Mouse (Mus musculus) neural tube, embryonic 13.5 days (tissue): ENCODE measurements around the gene Nfatc2. TPM values are rescaled to one million over a fixed set of nuclear protein-coding genes. Genes with fewer than 3 reads are reported as not detected.

Experiments
- ATAC-seq: fragments of 200-750 bp; cut with Nextera tagmentation; 2 replicates; pipeline ENCODE4 v1.8.0; 2017; ENCODE audit warnings: low read depth, mild to moderate bottlenecking, moderate TSS enrichment, moderate library complexity
- H3K27ac ChIP-seq: fragments of 300-500 bp; sonication (generic); replicated peaks from 2 replicates; pipeline ENCODE4 v1.5.1; 2015; ENCODE audit warnings: moderate library complexity, mild to moderate bottlenecking, inconsistent platforms
- H3K27me3 ChIP-seq: fragments of 300-500 bp; sonication (generic); 2 replicates; pipeline ENCODE4 v1.6.1; 2015; ENCODE audit warnings: mild to moderate bottlenecking, inconsistent platforms
- H3K36me3 ChIP-seq: fragments of 300-500 bp; sonication (generic); 2 replicates; pipeline ENCODE4 v1.6.1; 2015; ENCODE audit warnings: mild to moderate bottlenecking, inconsistent platforms
- H3K4me1 ChIP-seq: fragments of 300-500 bp; sonication (generic); replicated peaks from 2 replicates; pipeline ENCODE4 v1.6.1; 2015; ENCODE audit warnings: inconsistent platforms
- H3K4me2 ChIP-seq: fragments of 300-500 bp; sonication (generic); 2 replicates; pipeline ENCODE4 v1.6.1; 2015; ENCODE audit warnings: inconsistent platforms, mild to moderate bottlenecking, moderate library complexity
- H3K4me3 ChIP-seq: fragments of 300-500 bp; sonication (generic); 2 replicates; pipeline ENCODE4 v1.5.1; 2015; ENCODE audit warnings: mild to moderate bottlenecking, inconsistent platforms
- H3K9ac ChIP-seq: fragments of 300-500 bp; sonication (generic); 2 replicates; pipeline ENCODE4 v1.6.1; 2015; ENCODE audit warnings: moderate library complexity, mild to moderate bottlenecking, inconsistent platforms
- H3K9me3 ChIP-seq: fragments of 300-500 bp; sonication (generic); 2 replicates; pipeline ENCODE4 v1.6.1; 2016; ENCODE audit warnings: inconsistent platforms
- WGBS: fragments of 180-500 bp; shearing (Covaris S2); methylation state at CpG from one replicate; pipeline ENCODE4 v1.1.7; 2015; 5-methylcytosine and 5-hydroxymethylcytosine counted together
- polyA plus RNA-seq: library from polyadenylated mRNA; unstranded; fragments of >200 nt; fragmentation: Nextera tagmentation; extraction: Ambion mirVana; gene quantifications from 2 replicates; pipeline ENCODE4 v1.2.1, GENCODE M21; 2015

Nfatc2 gene
- polyA plus RNA-seq, result 1.7 and 1.8 TPM in 2 replicates

- peak within 1 kb of the TSS; percentile 71 for H3K4me2 ChIP-seq
- H3K27ac ChIP-seq, result peak within 1 kb of the TSS; percentile 79
- no peaks in the 10 kb centered on the region for H3K36me3 ChIP-seq
- H3K9me3 ChIP-seq, result no peaks in the 10 kb centered on the region
- peak within 1 kb of the TSS; percentile 48 for H3K4me3 ChIP-seq
- peaks cover 72% of the 10 kb centered on the region for H3K27me3 ChIP-seq
- H3K4me1 ChIP-seq, result peaks cover 44% of the 10 kb centered on the region
- ATAC-seq, result peak; percentile 82
- peak within 1 kb of the TSS; percentile 73 for H3K9ac ChIP-seq
- WGBS, result under 1% methylated on average over 56 of the region's 56 CpGs
Measured at GRCm38 (mm10) chr2:168601491-168602386, at the start of gene Nfatc2. Gene Nfatc2 (minus strand): TSS chr2:168601657.

- H3K9me3 ChIP-seq, result no peaks in the 10 kb centered on the region
- H3K9ac ChIP-seq, result no peak overlapping the region
- peaks cover 4% of the 10 kb centered on the region; the same call in 1 of the 2 replicates for H3K4me1 ChIP-seq
- no peak overlapping the region for H3K27ac ChIP-seq
- ATAC-seq, result no peak
- no peaks in the 10 kb centered on the region for H3K27me3 ChIP-seq
- peaks cover 81% of the 10 kb centered on the region for H3K36me3 ChIP-seq
- H3K4me3 ChIP-seq, result no peak overlapping the region
- 84% methylated on average over 8 of the region's 8 CpGs for WGBS
- H3K4me2 ChIP-seq, result no peak overlapping the region
Measured at GRCm38 (mm10) chr2:168648171-168648570, 46.7 kb upstream of the Nfatc2 start.

GRCm38 (mm10) chr2:168644855-168645254 is 43.4 kb upstream of the Nfatc2 start:
- H3K9me3 ChIP-seq, result no peaks in the 10 kb centered on the region
- ATAC-seq, result no peak
- H3K4me3 ChIP-seq, result no peak overlapping the region
- no peak overlapping the region for H3K4me2 ChIP-seq
- H3K27me3 ChIP-seq, result no peaks in the 10 kb centered on the region
- peaks cover 9% of the 10 kb centered on the region; the same call in 1 of the 2 replicates for H3K4me1 ChIP-seq
- 0 out of 2 replicates have a peak overlapping the region, but pooled peaks have one; percentile 43 for H3K9ac ChIP-seq
- 40% methylated on average over 6 of the region's 6 CpGs for WGBS
- H3K27ac ChIP-seq, result no peak overlapping the region
- peaks cover 83% of the 10 kb centered on the region for H3K36me3 ChIP-seq

GRCm38 (mm10) chr2:168643524-168644177 is 42.2 kb upstream of the Nfatc2 start:
- no peak overlapping the region for H3K27ac ChIP-seq
- 85% methylated on average over 20 of the region's 20 CpGs for WGBS
- H3K4me1 ChIP-seq, result peaks cover 9% of the 10 kb centered on the region; the same call in 1 of the 2 replicates
- H3K4me2 ChIP-seq, result no peak overlapping the region
- H3K9me3 ChIP-seq, result no peaks in the 10 kb centered on the region
- peaks cover 83% of the 10 kb centered on the region for H3K36me3 ChIP-seq
- ATAC-seq, result no peak
- no peaks in the 10 kb centered on the region for H3K27me3 ChIP-seq
- no peak overlapping the region for H3K4me3 ChIP-seq
- H3K9ac ChIP-seq, result no peak overlapping the region

- Histone ChIP-seq H3K4me3 (no peak overlapping the region), H3K27ac (0 out of 2 replicates have a peak overlapping the region, but pooled peaks have one; percentile 24), H3K9ac (no peak overlapping the region), H3K9me3 (no peaks in the 10 kb centered on the region), H3K36me3 (peaks cover 83% of the 10 kb centered on the region), H3K27me3 (no peaks in the 10 kb centered on the region), H3K4me1 (peaks cover 9% of the 10 kb centered on the region; the same call in 1 of the 2 replicates), H3K4me2 (no peak overlapping the region)
- WGBS, result 56% methylated on average over 11 of the region's 11 CpGs
- ATAC-seq, result 0 out of 2 replicates have a peak, but pooled peaks have one; percentile 32
Measured at GRCm38 (mm10) chr2:168642187-168642586, 40.7 kb upstream of the Nfatc2 start.

- Histone ChIP-seq H3K27ac (no peak overlapping the region), H3K9ac (no peak overlapping the region), H3K27me3 (no peaks in the 10 kb centered on the region), H3K4me1 (peaks cover 9% of the 10 kb centered on the region; the same call in 1 of the 2 replicates), H3K9me3 (no peaks in the 10 kb centered on the region), H3K4me2 (no peak overlapping the region), H3K36me3 (peaks cover 85% of the 10 kb centered on the region), H3K4me3 (no peak overlapping the region)
- WGBS, result 83% methylated on average over 9 of the region's 9 CpGs
- ATAC-seq, result no peak
Measured at GRCm38 (mm10) chr2:168640460-168640859, 39.0 kb upstream of the Nfatc2 start.

- WGBS, result 88% methylated on average over 7 of the region's 7 CpGs
- H3K27ac ChIP-seq, result no peak overlapping the region
- no peaks in the 10 kb centered on the region for H3K9me3 ChIP-seq
- no peak overlapping the region for H3K4me3 ChIP-seq
- no peak overlapping the region for H3K4me2 ChIP-seq
- no peaks in the 10 kb centered on the region for H3K27me3 ChIP-seq
- H3K4me1 ChIP-seq, result no peaks in the 10 kb centered on the region
- ATAC-seq, result no peak
- peaks cover 86% of the 10 kb centered on the region for H3K36me3 ChIP-seq
- no peak overlapping the region for H3K9ac ChIP-seq
Measured at GRCm38 (mm10) chr2:168634881-168635280, 33.4 kb upstream of the Nfatc2 start.

GRCm38 (mm10) chr2:168633301-168633816 is 31.9 kb upstream of the Nfatc2 start:
- no peak for ATAC-seq
- peaks cover 2% of the 10 kb centered on the region; the same call in 1 of the 2 replicates for H3K4me1 ChIP-seq
- no peak overlapping the region for H3K4me3 ChIP-seq
- H3K9me3 ChIP-seq, result no peaks in the 10 kb centered on the region
- no peak overlapping the region for H3K4me2 ChIP-seq
- H3K9ac ChIP-seq, result no peak overlapping the region
- 54% methylated on average over 14 of the region's 14 CpGs for WGBS
- peaks cover 71% of the 10 kb centered on the region for H3K36me3 ChIP-seq
- no peak overlapping the region for H3K27ac ChIP-seq
- H3K27me3 ChIP-seq, result no peaks in the 10 kb centered on the region

GRCm38 (mm10) chr2:168632543-168632942 is 31.1 kb upstream of the Nfatc2 start:
- H3K9ac ChIP-seq, result no peak overlapping the region
- no peak overlapping the region for H3K4me3 ChIP-seq
- no peak overlapping the region for H3K27ac ChIP-seq
- peaks cover 63% of the 10 kb centered on the region for H3K36me3 ChIP-seq
- H3K4me1 ChIP-seq, result peaks cover 6% of the 10 kb centered on the region
- H3K4me2 ChIP-seq, result no peak overlapping the region
- H3K9me3 ChIP-seq, result no peaks in the 10 kb centered on the region
- ATAC-seq, result no peak
- 87% methylated on average over 6 of the region's 6 CpGs for WGBS
- H3K27me3 ChIP-seq, result no peaks in the 10 kb centered on the region

GRCm38 (mm10) chr2:168628787-168629186 is 27.3 kb upstream of the Nfatc2 start:
- no peaks in the 10 kb centered on the region for H3K27me3 ChIP-seq
- peaks cover 25% of the 10 kb centered on the region for H3K36me3 ChIP-seq
- no peak overlapping the region for H3K4me2 ChIP-seq
- H3K4me1 ChIP-seq, result peaks cover 30% of the 10 kb centered on the region
- WGBS, result 28% methylated on average over 8 of the region's 8 CpGs
- no peak overlapping the region for H3K9ac ChIP-seq
- H3K9me3 ChIP-seq, result no peaks in the 10 kb centered on the region
- no peak overlapping the region for H3K4me3 ChIP-seq
- peak; percentile 40; the same call in 1 of the 2 replicates for ATAC-seq
- H3K27ac ChIP-seq, result no peak overlapping the region

- Histone ChIP-seq H3K4me3 (no peak overlapping the region), H3K9ac (no peak overlapping the region), H3K27me3 (no peaks in the 10 kb centered on the region), H3K9me3 (no peaks in the 10 kb centered on the region), H3K4me2 (no peak overlapping the region), H3K27ac (no peak overlapping the region), H3K4me1 (peaks cover 30% of the 10 kb centered on the region), H3K36me3 (peaks cover 18% of the 10 kb centered on the region)
- WGBS, result 63% methylated on average over 20 of the region's 20 CpGs
- ATAC-seq, result no peak
Measured at GRCm38 (mm10) chr2:168627829-168628770, 26.6 kb upstream of the Nfatc2 start.
